Mouse (Mus musculus) embryonic stem cell, embryonic (primary cell): ENCODE measurements around the gene Oprd1.

ENCODE experiments used
- CTCF ChIA-PET, 4 experiments: fragments of 300-600 bp in 2 of 4; fragments of 350-600 bp in 2 of 4; sonication (Branson Sonifier 250); formaldehyde crosslinking; loops; one replicate each; lab custom pipeline; 2022; ENCODE audit warnings: inconsistent platforms in 2 of 4; lab: Charles Lee
- POLR2A ChIA-PET, 4 experiments: fragments of 300-600 bp in 2 of 4; fragments of 350-600 bp in 2 of 4; sonication (Branson Sonifier 250); formaldehyde crosslinking; loops; one replicate each; lab custom pipeline; 2022; ENCODE audit warnings: antibody characterized with exemption in 4 of 4, inconsistent platforms in 1 of 4; lab: Charles Lee

The Oprd1 gene

DNA sequence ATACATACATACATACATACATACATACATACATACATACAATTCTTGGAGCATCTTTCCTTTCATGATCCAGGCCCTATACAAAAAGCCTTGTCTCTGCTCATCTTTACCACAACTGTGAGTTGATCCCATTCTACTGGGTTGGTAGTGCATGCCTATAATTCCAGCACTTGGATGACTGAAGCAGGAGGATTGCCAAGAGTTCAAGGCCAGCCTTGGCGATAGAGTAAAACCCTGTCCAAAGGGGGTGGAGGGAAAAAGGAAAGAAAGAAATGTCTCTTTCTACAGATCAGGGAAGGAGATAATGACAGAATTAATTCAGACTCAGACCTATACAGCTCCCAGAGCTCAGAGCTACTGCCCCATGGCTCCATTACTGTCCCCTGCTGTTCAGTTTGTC is 21.1 kb downstream of the Oprd1 start:
- POLR2A ChIA-PET = no interaction called here
- CTCF ChIA-PET = interaction anchor here in 1 of 4 experiments (1.3 to 1.9 kb wide), 2 partner anchors 9 to 35 kb away, joined by 3 to 12 read pairs; no protein-coding TSS in a partner anchor

DNA sequence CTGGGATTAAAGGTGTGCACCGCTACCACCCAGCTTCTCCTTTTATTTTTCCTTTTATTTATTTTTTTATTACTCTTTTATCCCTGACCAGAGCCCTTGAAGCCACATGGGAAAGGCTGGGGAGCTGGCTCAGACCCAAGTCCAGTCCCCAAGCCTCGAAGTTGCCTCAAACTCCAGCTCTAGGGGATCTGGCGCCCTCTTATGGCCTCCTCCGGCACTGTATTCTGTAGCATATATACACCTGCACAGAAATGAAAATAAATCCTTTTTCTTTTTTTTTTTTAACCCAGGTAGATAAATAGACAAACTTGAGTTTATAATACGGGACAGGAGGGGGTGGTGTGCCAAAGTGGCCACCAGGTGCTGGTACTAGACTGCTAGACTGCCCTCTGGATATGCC is 22.6 kb downstream of the Oprd1 start:
- CTCF ChIA-PET = interaction anchor here (0.5 to 1.9 kb wide), 46 partner anchors 8 to 1087 kb away, joined by 3 to 12 read pairs (median 3); partner anchors contain the start of genes Gm10300 (in 1 of the 4) and Srsf4 (in 1 of the 4)
- POLR2A ChIA-PET = interaction anchor here in 3 of 4 experiments (0.6 to 1.4 kb wide), 8 partner anchors 8 to 393 kb away, joined by 3 to 5 read pairs (median 4); no protein-coding TSS in a partner anchor

DNA sequence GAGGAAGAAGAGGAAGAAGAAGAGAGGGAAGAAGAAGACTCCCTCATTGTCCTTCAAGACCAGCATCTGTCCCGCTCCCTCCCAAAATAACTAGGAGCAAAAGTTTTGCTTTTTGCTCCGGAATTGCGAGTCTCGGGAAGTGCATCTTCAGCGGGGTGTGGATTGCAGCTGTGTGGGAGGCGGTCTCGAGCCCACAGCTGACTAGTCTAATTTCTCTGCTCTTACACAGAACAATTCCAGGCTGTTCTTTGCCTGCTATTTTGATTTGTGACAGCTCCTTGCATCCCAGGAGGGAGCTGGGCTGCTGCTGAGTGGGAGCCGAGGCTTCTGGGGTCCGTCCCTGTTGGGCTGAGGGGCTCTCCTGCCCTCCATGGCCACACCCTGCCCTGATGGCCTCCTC is 24.7 kb downstream of the Oprd1 start:
- POLR2A ChIA-PET = interaction anchor here in 2 of 4 experiments (0.6 to 1.4 kb wide), 3 partner anchors 43 to 247 kb away, joined by 3 to 6 read pairs (median 4); no protein-coding TSS in a partner anchor
- CTCF ChIA-PET = interaction anchor here in 3 of 4 experiments (0.5 to 1.6 kb wide), 3 partner anchors 31 to 142 kb away, joined by 3 read pairs; no protein-coding TSS in a partner anchor

DNA sequence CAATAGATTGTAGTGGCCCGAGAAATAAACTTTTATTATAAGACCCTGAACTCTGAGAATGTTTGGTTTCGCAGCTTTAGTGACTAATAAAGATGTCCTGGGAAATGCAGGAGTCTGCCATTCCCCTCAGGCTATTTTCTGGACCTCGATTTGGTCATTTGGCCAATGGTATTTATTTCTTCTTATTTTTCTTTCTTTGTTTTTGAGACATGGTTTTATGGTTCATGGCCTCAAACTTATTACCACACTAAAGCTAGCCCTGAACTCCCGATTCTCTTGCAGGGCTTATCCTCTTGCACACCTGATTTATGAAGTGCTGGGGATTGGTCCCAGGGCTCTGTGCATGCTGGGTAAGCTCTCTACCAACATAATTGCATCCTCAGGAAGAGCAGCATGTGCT is 28.0 kb downstream of the Oprd1 start:
- CTCF ChIA-PET = no interaction called here
- POLR2A ChIA-PET = no interaction called here

DNA sequence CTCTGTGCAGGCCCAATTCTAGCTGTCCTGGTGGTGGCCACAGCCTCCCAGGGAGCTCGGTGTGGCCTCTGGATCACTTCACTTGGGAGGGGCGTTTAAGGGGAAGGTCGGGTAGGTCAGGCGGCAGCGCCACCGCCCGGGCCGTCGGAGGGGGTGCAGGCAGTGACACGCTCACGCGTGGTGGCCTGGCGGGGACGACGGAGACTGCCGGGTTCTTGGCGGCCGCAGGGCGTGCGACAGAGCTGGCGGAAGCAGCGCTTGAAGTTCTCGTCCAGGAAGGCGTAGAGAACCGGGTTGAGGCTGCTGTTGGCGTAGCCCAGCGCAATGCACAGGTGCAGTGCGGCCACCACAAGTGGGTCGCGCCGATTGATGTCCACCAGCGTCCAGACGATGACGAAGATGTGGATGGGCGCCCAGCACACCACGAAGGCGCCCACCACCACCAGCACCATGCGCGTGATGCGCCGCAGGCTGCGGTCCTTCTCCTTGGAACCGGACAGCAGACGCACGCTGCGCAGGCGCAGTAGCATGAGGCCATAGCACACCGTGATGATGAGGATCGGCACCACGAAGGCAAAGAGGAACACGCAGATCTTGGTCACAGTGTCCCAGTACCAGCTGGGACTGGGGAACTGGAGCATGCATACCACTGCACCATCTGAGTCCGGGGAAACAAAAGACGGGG is 30.7 kb downstream of the Oprd1 start:
- POLR2A ChIA-PET = interaction anchor here in 3 of 4 experiments (0.5 to 2.0 kb wide), 22 partner anchors 8 to 396 kb away, joined by 3 to 7 read pairs (median 3); partner anchors contain the start of genes Sesn2 (in 1 of the 3) and Taf12 (in 1 of the 3)
- CTCF ChIA-PET = interaction anchor here (0.5 to 1.9 kb wide), 15 partner anchors 8 to 178 kb away, joined by 3 to 7 read pairs (median 4); no protein-coding TSS in a partner anchor

DNA sequence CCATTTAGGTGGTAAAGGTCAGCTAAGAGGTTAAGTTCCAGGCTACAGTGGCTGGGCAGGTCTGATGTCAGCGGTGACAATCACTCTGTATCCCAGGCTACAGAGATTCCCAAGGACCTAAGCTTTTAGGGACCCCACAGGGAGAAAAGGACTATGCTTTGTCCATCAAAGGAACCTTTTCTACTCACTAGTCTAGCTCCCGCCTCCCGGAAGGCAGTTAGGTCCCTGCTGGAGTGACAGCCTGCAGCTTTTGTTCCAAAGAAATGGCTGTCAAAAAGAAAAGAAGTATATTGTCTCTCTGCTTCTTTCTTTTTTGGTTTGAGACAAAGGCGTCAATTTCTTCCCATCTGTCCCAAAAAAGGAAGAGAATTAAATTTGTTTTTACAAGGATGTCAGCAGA is 33.1 kb downstream of the Oprd1 start:
- POLR2A ChIA-PET = interaction anchor here in 3 of 4 experiments (0.5 to 1.7 kb wide), 19 partner anchors 10 to 405 kb away, joined by 3 to 18 read pairs (median 3); partner anchors contain the start of genes Gm10300 (in 2 of the 3) and Epb41 (in 1 of the 3)
- CTCF ChIA-PET = interaction anchor here (0.6 to 1.5 kb wide), 6 partner anchors 10 to 91 kb away, joined by 3 to 8 read pairs (median 3); no protein-coding TSS in a partner anchor

DNA sequence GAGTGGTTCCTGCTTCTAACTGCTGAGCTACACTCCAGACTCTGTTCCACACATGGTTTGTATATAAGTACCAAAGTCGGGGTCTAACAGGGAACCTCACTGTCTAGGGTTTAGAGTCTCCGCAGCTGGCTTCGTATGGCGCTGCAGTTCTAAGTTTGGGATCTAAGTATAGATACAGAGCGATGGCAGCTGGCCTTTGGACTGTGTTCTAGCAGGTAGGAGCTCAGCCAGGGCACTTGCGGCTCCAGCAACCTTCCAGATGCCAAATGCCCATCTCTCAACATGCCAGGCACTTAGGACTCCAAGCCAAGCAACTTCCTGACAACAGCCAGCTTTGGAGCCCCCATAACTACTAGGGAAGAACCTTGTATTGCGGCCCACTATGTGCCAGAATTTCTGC is 36.1 kb downstream of the Oprd1 start:
- POLR2A ChIA-PET = interaction anchor here in 1 of 4 experiments (0.6 to 2.5 kb wide), 3 partner anchors 20 to 161 kb away, joined by 3 to 8 read pairs (median 5); no protein-coding TSS in a partner anchor
- CTCF ChIA-PET = interaction anchor here (0.6 to 2.5 kb wide), 9 partner anchors 13 to 70 kb away, joined by 3 to 10 read pairs (median 5); no protein-coding TSS in a partner anchor

DNA sequence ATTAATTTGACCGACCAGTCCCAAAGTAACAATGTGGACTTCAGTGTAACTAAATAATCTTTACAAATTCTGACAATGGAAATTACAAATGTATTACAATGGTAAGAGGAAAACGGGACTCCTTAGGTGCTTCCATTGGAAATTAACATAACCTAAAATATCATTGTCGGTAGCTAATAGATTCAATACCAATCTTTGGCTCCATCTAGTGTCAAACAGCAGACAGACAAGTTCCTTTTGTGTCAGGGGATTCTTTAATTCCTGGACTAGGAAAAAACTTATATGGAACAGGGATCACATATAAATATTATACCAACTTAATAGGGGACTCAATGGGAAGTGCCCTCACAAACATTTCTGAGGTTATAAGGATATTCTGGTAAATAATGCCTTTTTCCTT is 43.1 kb downstream of the Oprd1 start:
- POLR2A ChIA-PET = interaction anchor here in 1 of 4 experiments (0.8 kb wide), 1 partner anchor 10 kb away, joined by 3 read pairs; no protein-coding TSS in a partner anchor

DNA sequence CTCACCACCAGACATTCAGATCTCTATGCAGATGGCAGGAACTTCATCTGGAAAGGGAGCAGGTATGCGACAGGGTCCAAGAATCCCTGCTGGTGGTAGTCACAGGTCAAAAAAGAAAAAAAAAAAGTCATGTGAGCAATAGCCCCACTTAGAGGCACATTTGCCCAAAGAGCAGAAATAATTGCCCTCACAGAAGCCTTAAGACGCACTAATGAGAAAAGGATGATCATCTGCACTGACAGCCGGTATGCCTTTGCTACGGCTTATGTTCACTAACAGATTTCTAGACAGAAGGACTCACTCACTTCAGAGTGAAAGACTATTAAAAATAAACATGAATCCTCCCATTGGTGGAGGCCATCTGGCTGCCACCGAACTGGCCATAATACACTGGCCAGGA is 44.7 kb downstream of the Oprd1 start:
- POLR2A ChIA-PET = interaction anchor here in 2 of 4 experiments (1.0 to 1.6 kb wide), 3 partner anchors 12 to 81 kb away, joined by 3 to 4 read pairs (median 4); no protein-coding TSS in a partner anchor
- CTCF ChIA-PET = interaction anchor here in 1 of 4 experiments (0.8 kb wide), 1 partner anchor 11 kb away, joined by 4 read pairs; no protein-coding TSS in a partner anchor

More for the DNA sequence above, 43.1 kb downstream of the Oprd1 start:
- CTCF ChIA-PET = interaction anchor here in 2 of 4 experiments (0.6 to 1.2 kb wide), 5 partner anchors 12 to 196 kb away, joined by 3 to 5 read pairs (median 4); no protein-coding TSS in a partner anchor

DNA sequence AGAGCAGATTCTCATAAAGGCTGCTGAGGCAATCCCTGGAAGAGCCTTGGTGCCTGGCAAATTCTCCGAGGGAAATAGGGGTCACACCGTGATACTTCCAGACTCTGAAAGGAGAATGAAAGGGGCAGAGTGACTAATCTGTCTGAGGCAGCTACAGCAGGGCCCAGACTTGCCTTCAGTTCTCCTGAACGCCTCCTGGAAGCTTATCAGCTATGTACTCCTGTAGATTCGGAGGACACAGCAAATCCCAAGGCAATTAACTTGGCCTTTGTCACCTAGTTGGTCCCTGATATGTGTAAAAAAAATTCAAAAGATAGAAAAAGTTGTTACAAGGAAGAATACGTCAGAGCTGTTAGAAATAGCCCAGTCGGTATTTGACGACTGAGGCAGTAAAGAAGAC is 49.2 kb downstream of the Oprd1 start:
- ChIA-PET POLR2A (interaction anchor here in 1 of 4 experiments (0.6 kb wide), 1 partner anchor 250 kb away, joined by 3 read pairs; no protein-coding TSS in a partner anchor), CTCF (no interaction called here)

DNA sequence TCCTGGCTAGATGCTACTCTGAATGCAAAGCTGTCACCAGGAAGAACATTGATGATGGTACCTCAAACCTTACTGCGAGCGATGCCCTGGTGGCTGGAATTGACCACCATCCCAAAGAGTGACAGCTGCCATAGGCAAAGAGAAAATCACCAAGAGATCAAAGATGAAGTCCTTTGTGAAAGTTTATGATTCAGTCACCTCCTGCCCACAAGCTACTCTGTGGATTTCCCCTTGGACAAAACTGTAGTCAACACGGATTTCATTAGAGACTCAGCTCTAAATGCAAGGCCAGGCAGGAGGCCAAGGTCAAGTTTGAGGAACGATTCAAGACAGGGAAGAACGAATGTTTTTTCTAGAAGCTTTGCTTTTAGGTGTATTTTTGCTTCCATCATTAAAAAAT is 50.4 kb downstream of the Oprd1 start:
- POLR2A ChIA-PET = interaction anchor here in 3 of 4 experiments (0.6 to 1.7 kb wide), 4 partner anchors 12 to 40 kb away, joined by 5 to 6 read pairs (median 5); no protein-coding TSS in a partner anchor
- CTCF ChIA-PET = interaction anchor here in 2 of 4 experiments (1.1 to 1.5 kb wide), 2 partner anchors 19 to 84 kb away, joined by 3 to 5 read pairs; no protein-coding TSS in a partner anchor

DNA sequence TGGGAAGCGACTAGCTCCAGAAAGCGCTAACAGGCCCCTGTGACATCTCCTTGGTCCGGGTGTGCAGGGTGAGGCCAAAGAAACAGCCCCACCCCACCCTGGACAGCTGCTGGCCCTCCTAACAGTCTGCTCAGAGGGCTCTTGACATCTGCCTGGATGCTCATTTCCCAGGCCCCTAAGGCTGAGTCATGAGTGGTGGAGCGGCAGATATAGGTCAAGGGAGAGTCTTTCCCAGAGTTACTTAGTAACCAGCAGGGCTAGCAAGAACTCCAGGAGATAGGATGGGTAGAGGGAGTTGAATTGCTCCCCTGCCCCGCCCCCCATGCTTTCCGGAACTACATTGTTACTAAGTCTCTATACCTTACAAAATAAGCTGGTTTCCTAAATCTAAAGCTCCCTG is 51.1 kb downstream of the Oprd1 start:
- CTCF ChIA-PET = interaction anchor here (0.7 to 1.5 kb wide), 4 partner anchors 17 to 85 kb away, joined by 3 to 5 read pairs (median 4); no protein-coding TSS in a partner anchor
- POLR2A ChIA-PET = interaction anchor here in 2 of 4 experiments (0.8 to 1.7 kb wide), 8 partner anchors 13 to 220 kb away, joined by 3 to 5 read pairs (median 4); partner anchors contain the start of gene Srsf4 (in 1 of the 2)

DNA sequence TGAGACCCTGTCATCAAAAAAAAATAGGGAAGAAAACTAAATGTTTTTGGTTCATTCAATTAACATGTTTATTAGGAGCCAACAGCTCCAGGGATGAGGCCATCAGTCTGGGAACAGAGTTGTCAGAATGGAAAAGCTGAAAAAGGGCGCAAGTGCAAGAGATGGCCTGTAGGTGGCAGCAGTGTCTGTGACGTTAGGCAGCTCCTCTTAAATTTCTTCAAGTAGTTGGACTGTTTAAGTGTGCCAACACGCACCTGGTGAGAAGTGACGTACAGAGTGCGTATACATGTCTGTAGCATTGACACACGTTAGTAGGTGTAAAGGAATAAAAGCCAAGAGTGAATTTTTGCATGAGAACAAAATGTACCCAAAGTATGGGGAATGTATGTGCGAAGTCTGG is 55.4 kb downstream of the Oprd1 start:
- POLR2A ChIA-PET = interaction anchor here in 3 of 4 experiments (0.9 to 1.9 kb wide), 6 partner anchors 88 to 181 kb away, joined by 3 to 9 read pairs (median 4); no protein-coding TSS in a partner anchor

DNA sequence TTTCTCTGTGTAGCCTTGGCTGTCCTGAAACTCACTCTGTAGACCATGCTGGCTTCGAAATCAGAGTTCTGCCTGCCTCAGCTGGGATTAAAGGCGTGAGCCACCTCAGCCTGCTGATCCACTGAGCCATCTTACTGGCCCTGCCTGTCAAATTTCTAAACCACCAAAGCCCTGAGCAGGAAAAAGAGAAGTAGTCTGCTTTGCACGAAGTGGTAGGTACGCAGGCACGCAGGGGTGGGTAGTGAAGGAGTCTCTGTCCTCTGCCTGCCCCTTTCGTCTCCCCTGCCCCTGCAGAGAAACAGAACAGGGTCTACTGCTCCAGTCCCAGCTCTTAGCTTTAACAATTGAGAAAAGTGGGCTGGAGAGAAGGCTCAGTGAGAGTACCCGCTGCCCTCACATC is 59.2 kb downstream of the Oprd1 start:
- POLR2A ChIA-PET = interaction anchor here in 1 of 4 experiments (1.5 kb wide), 1 partner anchor 9 kb away, joined by 7 read pairs; the partner anchor contains the start of gene Epb41
- CTCF ChIA-PET = no interaction called here

More for the DNA sequence above, 55.4 kb downstream of the Oprd1 start:
- CTCF ChIA-PET = interaction anchor here (0.5 to 1.9 kb wide), 72 partner anchors 8 to 1129 kb away, joined by 3 to 28 read pairs (median 4); partner anchors contain the start of genes Gm10300 (in 1 of the 4) and Oprd1 (in 1 of the 4)

DNA sequence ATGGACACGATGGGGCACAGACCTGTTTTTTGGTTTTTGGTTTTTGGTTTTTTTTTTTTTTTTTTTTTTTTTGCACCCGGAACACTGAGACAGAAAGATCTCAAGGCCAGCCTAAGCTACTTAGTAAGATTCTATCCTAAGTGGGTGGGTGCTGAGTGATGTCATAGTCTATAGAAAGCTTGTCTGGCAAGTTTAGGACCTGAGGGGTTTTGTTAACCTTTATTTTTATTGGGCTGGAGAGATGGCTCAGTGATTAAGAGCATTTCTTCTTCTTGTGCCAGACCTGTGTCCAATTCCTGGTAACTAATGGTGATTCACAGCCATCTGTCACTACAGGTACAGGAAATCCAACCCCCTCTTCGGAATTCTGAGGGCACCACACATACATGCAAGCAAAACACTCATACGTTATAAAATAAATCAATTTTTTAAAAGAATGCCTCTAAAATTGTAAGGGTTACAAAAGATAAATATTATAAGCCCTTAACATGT is 63.7 kb downstream of the Oprd1 start:
- CTCF ChIA-PET = interaction anchor here (0.6 to 2.7 kb wide), 25 partner anchors 8 to 1267 kb away, joined by 3 to 16 read pairs (median 4); no protein-coding TSS in a partner anchor
- POLR2A ChIA-PET = interaction anchor here in 2 of 4 experiments (0.5 to 1.4 kb wide), 7 partner anchors 9 to 113 kb away, joined by 3 to 5 read pairs (median 4); no protein-coding TSS in a partner anchor

DNA sequence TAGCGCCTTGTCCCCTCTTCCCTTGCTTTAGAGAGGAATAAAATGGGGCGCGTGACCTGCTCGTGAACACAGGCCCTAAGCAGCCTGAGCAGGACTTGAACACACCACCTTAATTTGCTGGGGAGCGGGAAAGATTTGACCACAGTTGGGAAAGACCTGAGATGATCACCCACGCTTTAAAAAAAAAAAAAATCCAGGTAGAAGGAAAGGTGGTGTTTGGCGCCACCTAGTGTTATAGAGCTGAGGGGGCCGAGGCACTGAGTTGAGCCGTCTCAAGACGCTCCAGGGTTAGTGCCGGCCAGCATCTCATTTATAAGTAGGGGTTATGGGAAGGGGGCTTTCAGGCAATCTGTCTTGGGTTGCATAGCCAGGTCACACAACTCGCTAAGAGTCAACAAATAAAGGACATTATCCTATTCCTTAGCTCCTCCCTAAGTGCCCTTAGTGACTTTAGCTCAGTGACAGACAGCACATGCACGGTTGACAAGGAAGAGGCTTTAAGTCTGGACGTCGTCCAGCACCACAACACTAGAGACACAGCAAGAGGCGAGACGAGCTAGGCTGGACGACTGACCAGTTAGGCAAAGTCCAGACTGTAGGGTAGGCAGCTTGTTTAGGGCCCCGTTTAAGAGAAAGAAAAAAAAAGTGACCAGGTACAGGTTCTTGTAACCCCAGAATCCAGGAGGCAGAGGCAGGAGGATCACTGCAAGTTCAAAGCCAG is 64.6 kb downstream of the Oprd1 start:
- POLR2A ChIA-PET = interaction anchor here in 2 of 4 experiments (0.5 to 1.4 kb wide), 9 partner anchors 8 to 236 kb away, joined by 3 to 5 read pairs (median 4); partner anchors contain the start of genes Mecr (in 1 of the 2) and Srsf4 (in 1 of the 2)
- CTCF ChIA-PET = interaction anchor here in 3 of 4 experiments (0.5 to 2.7 kb wide), 25 partner anchors 9 to 1815 kb away, joined by 3 to 16 read pairs (median 4); no protein-coding TSS in a partner anchor

DNA sequence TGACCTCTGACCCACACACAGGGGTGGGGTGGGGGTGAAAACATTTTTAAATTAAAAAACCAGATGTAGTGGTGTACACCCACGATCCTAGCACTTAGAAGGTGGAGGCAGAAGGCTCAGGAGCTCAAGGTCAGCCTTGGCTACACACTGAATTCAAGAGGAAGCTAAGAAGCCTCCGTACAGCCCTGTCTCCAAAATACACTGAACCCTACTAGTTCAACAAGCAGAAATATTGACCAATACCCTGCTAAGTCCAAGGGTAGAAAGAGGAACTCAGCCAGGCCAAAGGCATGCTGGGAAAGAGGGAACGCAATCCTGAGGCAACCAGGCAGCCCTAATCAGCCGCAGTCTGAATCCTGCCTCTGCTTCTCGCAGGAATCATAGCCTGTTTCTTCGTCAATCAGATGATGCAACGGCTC is 66.0 kb downstream of the Oprd1 start:
- POLR2A ChIA-PET = interaction anchor here in 2 of 4 experiments (0.7 to 2.1 kb wide), 4 partner anchors 11 to 205 kb away, joined by 3 to 5 read pairs (median 3); partner anchors contain the start of gene Srsf4 (in 1 of the 2)
- CTCF ChIA-PET = interaction anchor here in 2 of 4 experiments (1.0 to 2.7 kb wide), 4 partner anchors 11 to 164 kb away, joined by 3 to 16 read pairs (median 5); no protein-coding TSS in a partner anchor
